Mouse (Mus musculus) adrenal gland, adult 2 months (tissue): ENCODE results near the gene Lamb3. TPM values are rescaled to one million over a fixed set of nuclear protein-coding genes. Genes with fewer than 3 reads are reported as not detected.

Experiments used
- DNase-seq: peaks from one replicate; pipeline ENCODE4 v3.0.0; 2021
- polyA plus RNA-seq: library from polyadenylated mRNA; depleted of rRNA; stranded (reverse); fragments of >200 nt; gene quantifications from 2 replicates; pipeline ENCODE4 v1.2.3, GENCODE M21; 2012
- total RNA-seq, 2 experiments: library from RNA; stranded (reverse); gene quantifications; 2 replicates each; pipeline ENCODE4 v1.2.3; 2021

Lamb3 gene
- total and polyA plus RNA-seq, 3 experiments, result 0.30 to 2.3 (median 0.69) TPM

DNA sequence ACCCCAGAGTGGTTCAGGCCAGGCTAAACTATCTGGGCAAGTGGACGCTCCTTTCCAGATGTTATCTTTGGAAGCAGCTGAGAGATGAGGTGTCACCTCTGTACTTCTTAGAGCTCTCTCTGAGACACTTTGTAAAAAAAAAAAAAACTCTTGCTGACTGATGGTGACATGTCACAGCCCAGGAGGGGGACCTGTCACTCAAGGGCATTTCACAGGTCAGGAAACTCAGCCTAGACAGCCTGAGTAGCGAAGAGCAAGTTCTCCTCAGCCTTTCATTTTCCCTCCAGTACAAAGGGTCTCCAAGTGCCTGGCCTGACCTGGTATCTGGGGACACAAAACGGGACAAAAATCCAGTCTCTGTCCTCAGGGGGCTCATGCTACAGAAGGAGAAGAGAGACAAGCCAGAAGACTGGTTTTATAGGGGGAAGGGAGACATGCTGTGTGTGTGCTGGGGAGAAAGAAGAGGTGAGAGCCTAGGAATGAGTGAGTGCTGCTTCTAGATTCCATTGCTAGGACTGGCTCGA, 130.3 kb downstream of the Lamb3 start:
- no peak for DNase-seq

GRCm38 (mm10) chr1:193338363-193338995, 131.0 kb downstream of the Lamb3 start:
- no peak for DNase-seq

DNA sequence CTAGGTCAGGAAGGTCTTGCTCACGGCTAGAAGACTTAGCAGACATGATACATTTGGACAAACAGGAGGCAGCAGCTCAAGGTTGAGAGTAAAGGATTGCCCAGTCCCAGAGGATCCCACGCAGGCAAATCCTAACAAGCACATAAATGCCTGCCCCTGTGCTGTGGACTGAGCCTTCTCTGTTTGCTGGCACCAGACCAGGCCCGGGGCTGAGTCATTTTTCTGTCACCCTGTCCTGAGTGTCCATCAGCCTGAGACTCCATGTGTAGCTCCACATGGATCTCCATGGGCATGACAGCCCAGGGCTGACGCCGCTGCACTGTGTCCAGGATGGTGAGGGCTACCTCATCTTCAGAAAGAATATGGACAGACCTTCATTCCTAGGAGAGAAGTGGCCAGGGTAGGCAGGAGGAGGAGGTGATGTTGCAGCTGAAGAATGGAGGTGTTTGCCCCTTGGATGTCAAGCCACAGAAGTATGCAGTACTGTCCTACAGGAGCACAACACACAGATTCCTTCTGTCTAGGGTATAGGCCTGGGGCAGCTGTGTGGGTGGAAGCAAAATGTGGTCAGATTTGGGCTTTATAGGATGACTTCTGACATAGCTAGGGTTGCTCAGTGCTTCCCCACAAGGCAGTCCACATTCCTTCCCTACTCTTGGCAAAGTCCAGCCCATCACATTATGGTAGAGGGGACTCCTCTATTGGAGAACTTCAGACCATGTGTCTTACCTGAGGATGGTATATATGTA, 134.9 kb downstream of the Lamb3 start:
- peak; percentile 85 for DNase-seq

DNA sequence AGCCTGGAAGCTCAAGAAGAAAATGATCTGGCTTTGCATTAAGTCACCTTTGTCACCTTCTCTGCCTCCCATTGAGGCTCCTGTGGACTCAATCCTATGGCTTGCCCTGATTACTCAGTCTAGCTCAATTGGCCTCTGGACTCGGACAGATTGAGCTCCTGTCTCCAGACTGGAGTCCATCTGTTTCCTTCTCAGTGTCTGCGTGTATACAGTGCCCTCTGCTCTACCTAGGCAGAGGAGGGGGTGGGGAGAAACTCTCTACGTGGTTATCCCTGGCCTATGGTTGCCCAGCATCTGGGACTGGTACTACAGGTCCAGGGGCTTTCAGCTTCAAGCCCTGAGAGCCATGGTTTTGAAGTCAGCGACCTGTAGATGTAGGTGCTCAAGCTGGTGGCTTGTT, 136.4 kb downstream of the Lamb3 start:
- no peak for DNase-seq

DNA sequence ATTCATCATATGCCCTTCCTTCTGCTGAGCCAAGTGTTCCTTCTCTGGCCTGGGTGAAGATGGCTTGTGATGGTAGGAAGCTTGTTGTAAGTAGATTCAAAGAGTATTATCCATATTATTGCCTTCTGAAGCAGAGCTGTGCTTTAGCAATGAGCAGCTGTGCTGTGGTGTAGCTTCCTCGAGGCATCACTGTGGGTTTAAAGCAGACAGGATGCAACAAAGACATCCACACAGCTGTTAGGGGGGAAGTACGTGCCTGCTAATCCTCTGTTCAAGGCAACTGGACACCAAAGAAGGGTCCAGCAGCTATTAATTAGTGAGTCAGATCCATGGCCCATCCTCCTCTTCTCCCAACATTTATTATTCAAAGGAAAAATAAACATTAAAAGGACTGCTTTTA, 137.5 kb downstream of the Lamb3 start:
- DNase-seq, result no peak

GRCm38 (mm10) chr1:193346908-193347307, 139.4 kb downstream of the Lamb3 start:
- no peak for DNase-seq

GRCm38 (mm10) chr1:193348261-193348962, 140.9 kb downstream of the Lamb3 start:
- no peak for DNase-seq

- DNase-seq, result no peak
These were observed 142.4 kb downstream of the Lamb3 start for GRCm38 (mm10) chr1:193349702-193350545.

GRCm38 (mm10) chr1:193350546-193350801, 143.0 kb downstream of the Lamb3 start:
- no peak for DNase-seq

- peak; percentile 47 for DNase-seq
These were observed 144.1 kb downstream of the Lamb3 start for GRCm38 (mm10) chr1:193351583-193351982.

DNA sequence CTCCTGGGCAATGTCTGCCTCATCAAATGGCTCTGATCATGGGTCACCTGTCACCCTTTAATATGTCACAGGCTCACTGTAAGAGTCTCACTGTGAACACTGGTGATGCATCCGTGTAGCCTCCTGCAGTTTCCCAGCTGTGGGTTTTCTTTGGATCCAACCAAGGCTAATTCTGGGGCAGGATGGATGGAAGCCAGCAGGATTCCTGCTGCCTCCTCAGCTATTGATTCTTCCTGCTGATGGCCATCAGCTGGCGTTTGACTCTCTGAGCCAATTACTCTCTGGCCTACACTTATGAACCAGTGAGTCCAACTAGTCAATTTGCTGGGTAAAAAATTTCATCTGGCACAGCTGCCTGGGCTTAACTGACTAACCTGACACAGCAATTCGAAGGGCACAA, 151.7 kb downstream of the Lamb3 start:
- no peak for DNase-seq

DNA sequence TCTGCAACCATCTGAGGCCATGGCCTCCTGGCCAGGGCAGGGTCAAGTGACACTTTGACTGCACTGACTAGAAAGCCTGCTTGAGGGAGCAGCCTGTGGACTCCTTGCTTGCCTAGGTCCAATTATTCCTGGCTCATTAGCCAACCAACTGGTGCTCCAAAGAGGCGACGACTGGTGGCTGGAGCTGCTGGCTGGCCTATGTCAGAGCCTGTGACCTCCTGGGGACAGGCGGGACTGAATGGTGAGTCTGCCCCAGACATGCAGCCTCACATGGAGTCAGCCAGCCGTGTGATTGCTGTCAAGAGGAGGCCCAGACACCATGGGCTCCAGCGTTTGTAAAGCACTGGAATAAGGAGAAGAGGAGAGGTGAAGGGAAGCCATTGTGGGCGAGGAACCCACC, 153.7 kb downstream of the Lamb3 start:
- DNase-seq, result no peak

GRCm38 (mm10) chr1:193362078-193362477, 154.6 kb downstream of the Lamb3 start:
- DNase-seq, result no peak

GRCm38 (mm10) chr1:193363801-193364231, 156.3 kb downstream of the Lamb3 start:
- DNase-seq, result peak; percentile 41

GRCm38 (mm10) chr1:193368055-193368454, 160.6 kb downstream of the Lamb3 start:
- DNase-seq, result no peak

GRCm38 (mm10) chr1:193369091-193369490, 161.6 kb downstream of the Lamb3 start:
- DNase-seq, result no peak

DNA sequence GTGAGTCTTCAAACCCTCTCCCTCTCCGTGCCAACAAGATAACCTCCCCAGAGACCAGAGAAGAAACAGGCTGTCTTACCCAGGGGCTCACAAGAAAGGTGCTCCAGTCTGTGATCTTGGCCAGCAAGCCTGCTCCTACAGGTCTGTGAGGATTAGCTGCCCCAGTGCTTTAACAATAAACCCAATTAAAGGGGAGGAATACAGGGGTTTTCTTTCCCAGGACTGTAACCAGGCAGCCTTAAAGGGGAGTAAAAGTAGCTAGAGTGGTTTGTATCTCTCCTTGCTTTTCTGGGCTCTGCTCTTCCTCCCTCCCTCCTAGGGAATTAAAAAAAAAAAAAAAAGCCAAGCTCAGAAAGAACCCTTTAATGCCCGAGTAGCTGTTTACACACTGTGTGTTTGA, 162.6 kb downstream of the Lamb3 start, which contains the start of gene Camk1g:
Gene Camk1g (minus strand): TSS at position 203 of the 400 bp plus-strand sequence.
- DNase-seq, result no peak

- DNase-seq, result no peak
These were observed 166.5 kb downstream of the Lamb3 start for GRCm38 (mm10) chr1:193373906-193374413.

- peak; percentile 29 for DNase-seq
These were observed 169.1 kb downstream of the Lamb3 start for GRCm38 (mm10) chr1:193376478-193377134.

- DNase-seq, result no peak
These were observed 172.1 kb downstream of the Lamb3 start for GRCm38 (mm10) chr1:193379634-193380033.

GRCm38 (mm10) chr1:193380877-193381276, 173.4 kb downstream of the Lamb3 start:
- DNase-seq, result no peak
